Mouse (Mus musculus) forebrain, embryonic 11.5 days (tissue): ENCODE results near the gene Adam1b. TPM values are rescaled to one million over a fixed set of nuclear protein-coding genes. Genes with fewer than 3 reads are reported as not detected.
A peak's percentile ranks its signal among the peaks of the same experiment; 100 is the strongest.

Experiments used
- ATAC-seq: fragments of 200-750 bp; cut with Nextera tagmentation; replicated peaks from 2 replicates; pipeline ENCODE4 v1.8.0; 2017; ENCODE audit warnings: moderate TSS enrichment; ENCODE audit not compliant: low FRiP score
- DNase-seq: peaks from one replicate; pipeline ENCODE4 v3.0.0-alpha.2; 2017; ENCODE audit warnings: low spot score
- H3K27ac ChIP-seq: fragments of 300-500 bp; sonication (generic); 2 replicates; pipeline ENCODE4 v1.5.1; 2014; ENCODE audit warnings: low read depth, low read length
- H3K27me3 ChIP-seq: fragments of 300-500 bp; sonication (generic); 2 replicates; pipeline ENCODE4 v1.6.1; 2014; ENCODE audit warnings: mild to moderate bottlenecking, low read length, mixed read lengths; ENCODE audit not compliant: control insufficient read depth, insufficient read depth
- H3K36me3 ChIP-seq: fragments of 300-500 bp; sonication (generic); 2 replicates; pipeline ENCODE4 v1.6.1; 2014; ENCODE audit warnings: mild to moderate bottlenecking, low read length, moderate library complexity, mixed read lengths; ENCODE audit not compliant: control insufficient read depth, insufficient read depth
- H3K4me1 ChIP-seq: fragments of 300-500 bp; sonication (generic); replicated peaks from 2 replicates; pipeline ENCODE4 v1.6.1; 2014; ENCODE audit warnings: low read length, mixed read lengths; ENCODE audit not compliant: control insufficient read depth, insufficient read depth
- H3K4me2 ChIP-seq: fragments of 300-500 bp; sonication (generic); 2 replicates; pipeline ENCODE4 v1.6.1; 2014; ENCODE audit warnings: low read depth, mild to moderate bottlenecking, low read length, moderate library complexity, mixed read lengths; ENCODE audit not compliant: severe bottlenecking
- H3K4me3 ChIP-seq: fragments of 300-500 bp; sonication (generic); 2 replicates; pipeline ENCODE4 v1.5.1; 2014; ENCODE audit warnings: low read depth, low read length
- H3K9ac ChIP-seq: fragments of 300-500 bp; sonication (generic); 2 replicates; pipeline ENCODE4 v1.6.1; 2014; ENCODE audit warnings: low read length
- H3K9me3 ChIP-seq: fragments of 300-500 bp; sonication (generic); 2 replicates; pipeline ENCODE4 v1.6.1; 2016; ENCODE audit warnings: low read length, mixed read lengths; ENCODE audit not compliant: control insufficient read depth
- WGBS: fragments of 180-500 bp; shearing (Covaris S2); extraction: QIAGEN DNeasy Blood & Tissue Kit; methylation state at CpG from one replicate; pipeline ENCODE4 v1.1.7; 2014; 5-methylcytosine and 5-hydroxymethylcytosine counted together
- polyA plus RNA-seq: library from polyadenylated mRNA; unstranded; fragments of >200 nt; fragmentation: Nextera tagmentation; extraction: Ambion mirVana; gene quantifications from 2 replicates; pipeline ENCODE4 v1.2.1, GENCODE M21; 2014

Gene Adam1b
- polyA plus RNA-seq, 1 experiment from 2014 or later = 0.07 TPM

GRCm38 (mm10) chr5:121455510-121456265 lies 47.5 kb downstream of the Adam1b start:
- ATAC-seq (no peak), DNase-seq (no peak)
- no peak overlapping the region for H3K4me3 ChIP-seq
- no peaks in the 10 kb centered on the region for H3K36me3 ChIP-seq
- H3K4me2 ChIP-seq = no peak overlapping the region
- H3K27ac ChIP-seq = no peak overlapping the region
- H3K9ac ChIP-seq = no peak overlapping the region
- H3K4me1 ChIP-seq = peaks cover 4% of the 10 kb centered on the region; the same call in 1 of the 2 replicates
- 86% methylated on average over 9 of the region's 9 CpGs for WGBS
- H3K9me3 ChIP-seq = no peaks in the 10 kb centered on the region
- no peaks in the 10 kb centered on the region for H3K27me3 ChIP-seq

GRCm38 (mm10) chr5:121454503-121454782 lies 48.8 kb downstream of the Adam1b start:
- no peak overlapping the region for H3K27ac ChIP-seq
- 92% methylated on average over 3 of the region's 3 CpGs for WGBS
- no peaks in the 10 kb centered on the region for H3K9me3 ChIP-seq
- no peak for DNase-seq
- H3K36me3 ChIP-seq = no peaks in the 10 kb centered on the region
- no peak overlapping the region; the same call in 1 of the 2 replicates for H3K9ac ChIP-seq
- no peak for ATAC-seq
- H3K4me3 ChIP-seq = no peak overlapping the region
- no peak overlapping the region for H3K4me2 ChIP-seq
- no peaks in the 10 kb centered on the region for H3K27me3 ChIP-seq
- peaks cover 4% of the 10 kb centered on the region; the same call in 1 of the 2 replicates for H3K4me1 ChIP-seq

GRCm38 (mm10) chr5:121453743-121454502 lies 49.3 kb downstream of the Adam1b start:
- H3K36me3 ChIP-seq = no peaks in the 10 kb centered on the region
- H3K4me2 ChIP-seq = no peak overlapping the region
- DNase-seq (no peak), ATAC-seq (no peak)
- H3K9ac ChIP-seq = no peak overlapping the region; the same call in 1 of the 2 replicates
- H3K9me3 ChIP-seq = no peaks in the 10 kb centered on the region
- H3K27ac ChIP-seq = no peak overlapping the region
- no peaks in the 10 kb centered on the region for H3K27me3 ChIP-seq
- WGBS = 93% methylated on average over 13 of the region's 13 CpGs
- no peak overlapping the region for H3K4me3 ChIP-seq
- H3K4me1 ChIP-seq = peaks cover 4% of the 10 kb centered on the region; the same call in 1 of the 2 replicates

GRCm38 (mm10) chr5:121452906-121453305 lies 50.3 kb downstream of the Adam1b start:
- peak overlapping the region; percentile 88 for H3K9ac ChIP-seq
- no peaks in the 10 kb centered on the region for H3K9me3 ChIP-seq
- no peak for DNase-seq
- peaks cover 3% of the 10 kb centered on the region; the same call in 1 of the 2 replicates for H3K36me3 ChIP-seq
- 7% methylated on average over 9 of the region's 9 CpGs for WGBS
- peaks cover 4% of the 10 kb centered on the region; the same call in 1 of the 2 replicates for H3K4me1 ChIP-seq
- H3K4me2 ChIP-seq = peak overlapping the region; percentile 87
- ATAC-seq = no peak
- peak overlapping the region; percentile 62 for H3K4me3 ChIP-seq
- H3K27ac ChIP-seq = peak overlapping the region; percentile 84
- H3K27me3 ChIP-seq = no peaks in the 10 kb centered on the region

- Histone ChIP-seq H3K4me2 (peak within 1 kb of the TSS; percentile 87), H3K4me3 (peak within 1 kb of the TSS; percentile 62), H3K4me1 (peaks cover 4% of the 10 kb centered on the region; the same call in 1 of the 2 replicates), H3K9ac (peak within 1 kb of the TSS; percentile 88), H3K36me3 (peaks cover 3% of the 10 kb centered on the region; the same call in 1 of the 2 replicates), H3K27me3 (no peaks in the 10 kb centered on the region), H3K9me3 (no peaks in the 10 kb centered on the region), H3K27ac (peak within 1 kb of the TSS; percentile 84)
- under 1% methylated on average over 94 of the region's 97 CpGs for WGBS
- ATAC-seq (peak; percentile 90), DNase-seq (peak; percentile 99)
Observed at GRCm38 (mm10) chr5:121452026-121452869, 51.0 kb downstream of the Adam1b start, which contains the start of gene Erp29. TSS of gene Erp29 (minus strand) at chr5:121452506.

- H3K9me3 ChIP-seq = no peaks in the 10 kb centered on the region
- DNase-seq (peak; percentile 70), ATAC-seq (peak; percentile 26; the same call in 1 of the 2 replicates)
- peak within 1 kb of the TSS; percentile 62 for H3K4me3 ChIP-seq
- peaks cover 3% of the 10 kb centered on the region; the same call in 1 of the 2 replicates for H3K36me3 ChIP-seq
- under 1% methylated on average over 17 of the region's 17 CpGs for WGBS
- H3K4me2 ChIP-seq = peak within 1 kb of the TSS; percentile 87
- H3K27ac ChIP-seq = peak within 1 kb of the TSS; percentile 84
- peak within 1 kb of the TSS; percentile 88 for H3K9ac ChIP-seq
- H3K4me1 ChIP-seq = peaks cover 4% of the 10 kb centered on the region; the same call in 1 of the 2 replicates
- no peaks in the 10 kb centered on the region for H3K27me3 ChIP-seq
Observed at GRCm38 (mm10) chr5:121451644-121452025, 51.6 kb downstream of the Adam1b start, which contains the start of gene Tmem116. TSS of gene Tmem116 (plus strand) at chr5:121451893.

- peak overlapping the region; percentile 87 for H3K4me2 ChIP-seq
- peaks cover 4% of the 10 kb centered on the region; the same call in 1 of the 2 replicates for H3K4me1 ChIP-seq
- peak overlapping the region; percentile 88 for H3K9ac ChIP-seq
- peaks cover 3% of the 10 kb centered on the region; the same call in 1 of the 2 replicates for H3K36me3 ChIP-seq
- no peak overlapping the region for H3K27ac ChIP-seq
- DNase-seq = no peak
- 28% methylated on average over 8 of the region's 8 CpGs for whole genome bisulfite sequencing
- no peaks in the 10 kb centered on the region for H3K9me3 ChIP-seq
- peak overlapping the region; percentile 62 for H3K4me3 ChIP-seq
- H3K27me3 ChIP-seq = no peaks in the 10 kb centered on the region
- no peak for ATAC-seq
Observed at GRCm38 (mm10) chr5:121451203-121451602, 52.0 kb downstream of the Adam1b start.

GRCm38 (mm10) chr5:121450476-121450875 lies 52.8 kb downstream of the Adam1b start:
- Histone ChIP-seq H3K9me3 (no peaks in the 10 kb centered on the region), H3K9ac (no peak overlapping the region), H3K36me3 (peaks cover 3% of the 10 kb centered on the region; the same call in 1 of the 2 replicates), H3K27ac (no peak overlapping the region), H3K4me3 (no peak overlapping the region), H3K27me3 (no peaks in the 10 kb centered on the region), H3K4me2 (no peak overlapping the region), H3K4me1 (peaks cover 4% of the 10 kb centered on the region; the same call in 1 of the 2 replicates)
- DNase-seq = no peak
- no peak for ATAC-seq
- 93% methylated on average over 9 of the region's 9 CpGs for WGBS
